Mouse (Mus musculus) megakaryocyte, adult 5-6 weeks (primary cell): ENCODE measurements at regions not wholly inside any gene's neighbourhood (a gene's known extent, or its start where the extent isn't known, plus 50 kb on each side); places are given as distances from the start of the nearest gene placed in this dataset.

Source experiments
- ATAC-seq: 2 replicates; pipeline ENCODE4 v1.8.0; 2016; ENCODE audit warnings: mild to moderate bottlenecking, inconsistent platforms; ENCODE audit not compliant: poor library complexity, severe bottlenecking

GRCm38 (mm10) chr9:46395156-46395765 lies 75.5 kb upstream of the 4931429L15Rik start:
- no peak for ATAC-seq

- no peak for ATAC-seq
Observed at GRCm38 (mm10) chr9:46394239-46394638, 74.5 kb upstream of the 4931429L15Rik start.

GRCm38 (mm10) chr9:46392641-46393321 lies 73.0 kb upstream of the 4931429L15Rik start:
- no peak for ATAC-seq

GRCm38 (mm10) chr9:46389741-46390140 lies 70.0 kb upstream of the 4931429L15Rik start:
- no peak for ATAC-seq

GRCm38 (mm10) chr9:46388677-46389676 lies 69.2 kb upstream of the 4931429L15Rik start:
- ATAC-seq = no peak

GRCm38 (mm10) chr9:46386333-46386732 lies 66.5 kb upstream of the 4931429L15Rik start:
- no peak for ATAC-seq

- ATAC-seq = no peak
Observed at GRCm38 (mm10) chr9:46381342-46381741, 61.6 kb upstream of the 4931429L15Rik start.

- ATAC-seq = no peak
Observed at GRCm38 (mm10) chr9:46379453-46379852, 59.7 kb upstream of the 4931429L15Rik start.

- no peak for ATAC-seq
Observed at GRCm38 (mm10) chr9:46378339-46378738, 58.6 kb upstream of the 4931429L15Rik start.
